Mouse (Mus musculus): ENCODE measurements at regions not wholly inside any gene's neighbourhood (a gene's known extent, or its start where the extent isn't known, plus 50 kb on each side); places are given as distances from the start of the nearest gene placed in this dataset.

GRCm38 (mm10) chr15:51734194-51734593 is 2150.5 kb upstream of the Gm7489 start:
- no peak for TF ChIP-seq CTCF (IDR thresholded peaks at IDR 0.05; ENCODE audit: borderline replicate concordance, insufficient read depth, low read length)
- TF ChIP-seq POLR2A (IDR thresholded peaks at IDR 0.05; ENCODE audit: low read depth, low read length), result no peak

Data from embryonic fibroblast, embryonic 13.5 days (primary cell).